Mouse (Mus musculus): ENCODE measurements at regions not wholly inside any gene's neighbourhood (a gene's known extent, or its start where the extent isn't known, plus 50 kb on each side); places are given as distances from the start of the nearest gene placed in this dataset.

- ATAC-seq (replicated peaks; ENCODE audit: insufficient number of reproducible peaks, low FRiP score, low TSS enrichment): no peak
- H3K4me3 ChIP-seq (ENCODE audit: low read depth, low read length): no peak overlapping the region
- no peak overlapping the region for H3K27ac ChIP-seq (ENCODE audit: low read depth, low read length)
- WGBS (ENCODE audit: insufficient replicate concordance): 70% methylated on average over 4 of the region's 4 CpGs
- no peaks in the 10 kb centered on the region for H3K36me3 ChIP-seq (ENCODE audit: control insufficient read depth, insufficient read depth, low read length)
- H3K27me3 ChIP-seq (ENCODE audit: control insufficient read depth, insufficient read depth, low read length): no peaks in the 10 kb centered on the region
- no peaks in the 10 kb centered on the region for H3K4me1 ChIP-seq (ENCODE audit: control insufficient read depth, insufficient read depth, low read length)
- H3K4me2 ChIP-seq: no peak overlapping the region
- no peak overlapping the region for H3K9ac ChIP-seq (ENCODE audit: low read depth, low read length)
- no peaks in the 10 kb centered on the region for H3K9me3 ChIP-seq (replicated peaks; ENCODE audit: control insufficient read depth, low read length)
Observed at GRCm38 (mm10) chr15:68754834-68755233, 2254.1 kb upstream of the Lrrc6 start.

GRCm38 (mm10) chr15:68739344-68739743 is 2238.6 kb upstream of the Lrrc6 start:
- no peak for ATAC-seq (replicated peaks; ENCODE audit: insufficient number of reproducible peaks, low FRiP score, low TSS enrichment)
- H3K9ac ChIP-seq (ENCODE audit: low read depth, low read length): no peak overlapping the region
- no peaks in the 10 kb centered on the region for H3K4me1 ChIP-seq (ENCODE audit: control insufficient read depth, insufficient read depth, low read length)
- no peak overlapping the region for H3K4me2 ChIP-seq
- H3K36me3 ChIP-seq (ENCODE audit: control insufficient read depth, insufficient read depth, low read length): no peaks in the 10 kb centered on the region
- H3K4me3 ChIP-seq (ENCODE audit: low read depth, low read length): no peak overlapping the region
- 80% methylated on average over 7 of the region's 7 CpGs for WGBS (ENCODE audit: insufficient replicate concordance)
- H3K27me3 ChIP-seq (ENCODE audit: control insufficient read depth, insufficient read depth, low read length): no peaks in the 10 kb centered on the region
- no peak overlapping the region for H3K27ac ChIP-seq (ENCODE audit: low read depth, low read length)
- H3K9me3 ChIP-seq (replicated peaks; ENCODE audit: control insufficient read depth, low read length): no peaks in the 10 kb centered on the region

- no peak for ATAC-seq (replicated peaks; ENCODE audit: insufficient number of reproducible peaks, low FRiP score, low TSS enrichment)
- Histone ChIP-seq H3K9me3 (replicated peaks; ENCODE audit: control insufficient read depth, low read length) (no peaks in the 10 kb centered on the region), H3K9ac (ENCODE audit: low read depth, low read length) (no peak overlapping the region), H3K27ac (ENCODE audit: low read depth, low read length) (no peak overlapping the region), H3K4me1 (ENCODE audit: control insufficient read depth, insufficient read depth, low read length) (peaks cover 5% of the 10 kb centered on the region; the same call in 1 of the 2 replicates), H3K4me2 (no peak overlapping the region), H3K36me3 (ENCODE audit: control insufficient read depth, insufficient read depth, low read length) (no peaks in the 10 kb centered on the region), H3K4me3 (ENCODE audit: low read depth, low read length) (no peak overlapping the region), H3K27me3 (ENCODE audit: control insufficient read depth, insufficient read depth, low read length) (no peaks in the 10 kb centered on the region)
- WGBS (ENCODE audit: insufficient replicate concordance): 61% methylated on average over 5 of the region's 5 CpGs
Observed at GRCm38 (mm10) chr15:68721250-68721649, 2220.5 kb upstream of the Lrrc6 start.

- Histone ChIP-seq H3K27ac (ENCODE audit: low read depth, low read length) (no peak overlapping the region), H3K4me3 (ENCODE audit: low read depth, low read length) (no peak overlapping the region), H3K27me3 (ENCODE audit: control insufficient read depth, insufficient read depth, low read length) (no peaks in the 10 kb centered on the region), H3K4me2 (no peak overlapping the region), H3K9ac (ENCODE audit: low read depth, low read length) (no peak overlapping the region), H3K9me3 (replicated peaks; ENCODE audit: control insufficient read depth, low read length) (no peaks in the 10 kb centered on the region), H3K4me1 (ENCODE audit: control insufficient read depth, insufficient read depth, low read length) (peaks cover 5% of the 10 kb centered on the region; the same call in 1 of the 2 replicates), H3K36me3 (ENCODE audit: control insufficient read depth, insufficient read depth, low read length) (no peaks in the 10 kb centered on the region)
- 63% methylated on average over 12 of the region's 12 CpGs for WGBS (ENCODE audit: insufficient replicate concordance)
- no peak for ATAC-seq (replicated peaks; ENCODE audit: insufficient number of reproducible peaks, low FRiP score, low TSS enrichment)
Observed at GRCm38 (mm10) chr15:68719486-68719885, 2218.8 kb upstream of the Lrrc6 start.

GRCm38 (mm10) chr15:68714337-68714736 is 2213.6 kb upstream of the Lrrc6 start:
- Histone ChIP-seq H3K4me2 (no peak overlapping the region), H3K4me3 (ENCODE audit: low read depth, low read length) (no peak overlapping the region), H3K36me3 (ENCODE audit: control insufficient read depth, insufficient read depth, low read length) (no peaks in the 10 kb centered on the region), H3K27me3 (ENCODE audit: control insufficient read depth, insufficient read depth, low read length) (no peaks in the 10 kb centered on the region), H3K9ac (ENCODE audit: low read depth, low read length) (no peak overlapping the region), H3K4me1 (ENCODE audit: control insufficient read depth, insufficient read depth, low read length) (no peaks in the 10 kb centered on the region), H3K9me3 (replicated peaks; ENCODE audit: control insufficient read depth, low read length) (no peaks in the 10 kb centered on the region), H3K27ac (ENCODE audit: low read depth, low read length) (no peak overlapping the region)
- 77% methylated on average over 4 of the region's 4 CpGs for WGBS (ENCODE audit: insufficient replicate concordance)
- no peak for ATAC-seq (replicated peaks; ENCODE audit: insufficient number of reproducible peaks, low FRiP score, low TSS enrichment)

GRCm38 (mm10) chr15:68707306-68707705 is 2206.6 kb upstream of the Lrrc6 start:
- no peaks in the 10 kb centered on the region for H3K4me1 ChIP-seq (ENCODE audit: control insufficient read depth, insufficient read depth, low read length)
- H3K36me3 ChIP-seq (ENCODE audit: control insufficient read depth, insufficient read depth, low read length): no peaks in the 10 kb centered on the region
- 85% methylated on average over 3 of the region's 3 CpGs for WGBS (ENCODE audit: insufficient replicate concordance)
- no peak overlapping the region for H3K4me2 ChIP-seq
- H3K27me3 ChIP-seq (ENCODE audit: control insufficient read depth, insufficient read depth, low read length): no peaks in the 10 kb centered on the region
- H3K9me3 ChIP-seq (replicated peaks; ENCODE audit: control insufficient read depth, low read length): no peaks in the 10 kb centered on the region
- ATAC-seq (replicated peaks; ENCODE audit: insufficient number of reproducible peaks, low FRiP score, low TSS enrichment): no peak
- no peak overlapping the region for H3K27ac ChIP-seq (ENCODE audit: low read depth, low read length)
- H3K4me3 ChIP-seq (ENCODE audit: low read depth, low read length): no peak overlapping the region
- H3K9ac ChIP-seq (ENCODE audit: low read depth, low read length): no peak overlapping the region

GRCm38 (mm10) chr15:68695041-68695650 is 2194.4 kb upstream of the Lrrc6 start:
- no peak overlapping the region for H3K9ac ChIP-seq (ENCODE audit: low read depth, low read length)
- H3K9me3 ChIP-seq (replicated peaks; ENCODE audit: control insufficient read depth, low read length): no peaks in the 10 kb centered on the region
- H3K27me3 ChIP-seq (ENCODE audit: control insufficient read depth, insufficient read depth, low read length): no peaks in the 10 kb centered on the region
- no peak for ATAC-seq (replicated peaks; ENCODE audit: insufficient number of reproducible peaks, low FRiP score, low TSS enrichment)
- no peaks in the 10 kb centered on the region; the same call in 1 of the 2 replicates for H3K36me3 ChIP-seq (ENCODE audit: control insufficient read depth, insufficient read depth, low read length)
- H3K27ac ChIP-seq (ENCODE audit: low read depth, low read length): no peak overlapping the region
- H3K4me1 ChIP-seq (ENCODE audit: control insufficient read depth, insufficient read depth, low read length): no peaks in the 10 kb centered on the region
- no peak overlapping the region for H3K4me3 ChIP-seq (ENCODE audit: low read depth, low read length)
- WGBS (ENCODE audit: insufficient replicate concordance): 32% methylated on average over 5 of the region's 5 CpGs
- H3K4me2 ChIP-seq: no peak overlapping the region

GRCm38 (mm10) chr15:68667462-68667861 is 2166.8 kb upstream of the Lrrc6 start:
- Histone ChIP-seq H3K36me3 (ENCODE audit: control insufficient read depth, insufficient read depth, low read length) (no peaks in the 10 kb centered on the region), H3K27ac (ENCODE audit: low read depth, low read length) (no peak overlapping the region), H3K4me3 (ENCODE audit: low read depth, low read length) (no peak overlapping the region), H3K4me2 (no peak overlapping the region), H3K9me3 (replicated peaks; ENCODE audit: control insufficient read depth, low read length) (no peaks in the 10 kb centered on the region), H3K4me1 (ENCODE audit: control insufficient read depth, insufficient read depth, low read length) (no peaks in the 10 kb centered on the region), H3K27me3 (ENCODE audit: control insufficient read depth, insufficient read depth, low read length) (no peaks in the 10 kb centered on the region), H3K9ac (ENCODE audit: low read depth, low read length) (no peak overlapping the region)
- no peak for ATAC-seq (replicated peaks; ENCODE audit: insufficient number of reproducible peaks, low FRiP score, low TSS enrichment)
- WGBS (ENCODE audit: insufficient replicate concordance): 63% methylated on average over 1 of the region's 1 CpGs

- no peak for ATAC-seq (replicated peaks; ENCODE audit: insufficient number of reproducible peaks, low FRiP score, low TSS enrichment)
- no peak overlapping the region for H3K27ac ChIP-seq (ENCODE audit: low read depth, low read length)
Observed at GRCm38 (mm10) chr15:68665331-68665730, 2164.6 kb upstream of the Lrrc6 start.

More at GRCm38 (mm10) chr15:68665331-68665730, 2164.6 kb upstream of the Lrrc6 start:
- H3K36me3 ChIP-seq (ENCODE audit: control insufficient read depth, insufficient read depth, low read length): no peaks in the 10 kb centered on the region
- no peak overlapping the region for H3K9ac ChIP-seq (ENCODE audit: low read depth, low read length)
- no peaks in the 10 kb centered on the region for H3K27me3 ChIP-seq (ENCODE audit: control insufficient read depth, insufficient read depth, low read length)
- no peak overlapping the region for H3K4me2 ChIP-seq
- no peak overlapping the region for H3K4me3 ChIP-seq (ENCODE audit: low read depth, low read length)
- no peaks in the 10 kb centered on the region for H3K9me3 ChIP-seq (replicated peaks; ENCODE audit: control insufficient read depth, low read length)
- no peaks in the 10 kb centered on the region for H3K4me1 ChIP-seq (ENCODE audit: control insufficient read depth, insufficient read depth, low read length)
